Mouse (Mus musculus) brown adipose tissue, adult 24 weeks (tissue): Measurements from ENCODE around the gene Bmper. TPM values are rescaled to one million over a fixed set of nuclear protein-coding genes. Genes with fewer than 3 reads are reported as not detected.

ENCODE experiments used
- H3K27ac ChIP-seq: fragments of 200-500 bp; replicated peaks from 2 replicates; pipeline ENCODE4 v1.5.1; 2012; ENCODE audit warnings: low read depth, mild to moderate bottlenecking, low read length
- H3K4me1 ChIP-seq: fragments of 200-500 bp; 2 replicates; pipeline ENCODE4 v1.6.1; 2012; ENCODE audit warnings: low read length, mixed read lengths; ENCODE audit not compliant: control insufficient read depth, insufficient read depth, insufficient read length
- H3K4me3 ChIP-seq: fragments of 200-500 bp; 2 replicates; pipeline ENCODE4 v1.5.1; 2012; ENCODE audit warnings: low read depth, mild to moderate bottlenecking, low read length, moderate library complexity; ENCODE audit not compliant: insufficient read depth
- polyA plus RNA-seq: library from polyadenylated mRNA; stranded (reverse); fragments of >200 nt; gene quantifications from 2 replicates; pipeline ENCODE4 v1.2.4, GENCODE M21; 2012; ENCODE audit not compliant: missing spikeins, insufficient read depth, insufficient read length

Gene Bmper
- polyA plus RNA-seq, 1 experiment = 2.9 TPM

GRCm38 (mm10) chr9:23305681-23306080 lies 82.8 kb downstream of the Bmper start:
- H3K4me1 ChIP-seq = peaks cover 11% of the 10 kb centered on the region; the same call in 1 of the 2 replicates
- peak overlapping the region; percentile 35 for H3K27ac ChIP-seq
- no peak overlapping the region for H3K4me3 ChIP-seq

GRCm38 (mm10) chr9:23306226-23306625 lies 83.3 kb downstream of the Bmper start:
- H3K27ac ChIP-seq = peak overlapping the region; percentile 82
- peaks cover 14% of the 10 kb centered on the region for H3K4me1 ChIP-seq

GRCm38 (mm10) chr9:23307835-23308234 lies 85.0 kb downstream of the Bmper start:
- no peak overlapping the region for H3K4me3 ChIP-seq
- peaks cover 14% of the 10 kb centered on the region for H3K4me1 ChIP-seq
- H3K27ac ChIP-seq = no peak overlapping the region

More at GRCm38 (mm10) chr9:23306226-23306625, 83.3 kb downstream of the Bmper start:
- H3K4me3 ChIP-seq = no peak overlapping the region

- Histone ChIP-seq H3K4me3 (no peak overlapping the region), H3K4me1 (peaks cover 9% of the 10 kb centered on the region), H3K27ac (peak overlapping the region; percentile 14; the same call in 1 of the 2 replicates)
These were observed 88.1 kb downstream of the Bmper start for GRCm38 (mm10) chr9:23310953-23311352.

- peaks cover 3% of the 10 kb centered on the region for H3K4me1 ChIP-seq
- H3K4me3 ChIP-seq = no peak overlapping the region
- 0 out of 2 replicates have a peak overlapping the region, but pooled peaks have one; percentile 48 for H3K27ac ChIP-seq
These were observed 89.1 kb downstream of the Bmper start for GRCm38 (mm10) chr9:23311956-23312355.

GRCm38 (mm10) chr9:23312877-23313276 lies 90.0 kb downstream of the Bmper start:
- Histone ChIP-seq H3K4me3 (no peak overlapping the region), H3K4me1 (peaks cover 3% of the 10 kb centered on the region), H3K27ac (no peak overlapping the region)

GRCm38 (mm10) chr9:23315631-23316330 lies 92.9 kb downstream of the Bmper start:
- no peak overlapping the region for H3K27ac ChIP-seq
- peaks cover 3% of the 10 kb centered on the region; the same call in 1 of the 2 replicates for H3K4me1 ChIP-seq
- H3K4me3 ChIP-seq = no peak overlapping the region

GRCm38 (mm10) chr9:23327830-23328229 lies 105.0 kb downstream of the Bmper start:
- Histone ChIP-seq H3K4me1 (no peaks in the 10 kb centered on the region), H3K27ac (no peak overlapping the region), H3K4me3 (no peak overlapping the region)

GRCm38 (mm10) chr9:23333041-23333622 lies 110.3 kb downstream of the Bmper start:
- no peaks in the 10 kb centered on the region for H3K4me1 ChIP-seq
- H3K27ac ChIP-seq = no peak overlapping the region
- H3K4me3 ChIP-seq = no peak overlapping the region

- no peaks in the 10 kb centered on the region for H3K4me1 ChIP-seq
- no peak overlapping the region for H3K27ac ChIP-seq
- H3K4me3 ChIP-seq = no peak overlapping the region
These were observed 117.7 kb downstream of the Bmper start for GRCm38 (mm10) chr9:23340551-23340950.

GRCm38 (mm10) chr9:23341246-23341645 lies 118.4 kb downstream of the Bmper start:
- Histone ChIP-seq H3K27ac (no peak overlapping the region), H3K4me1 (no peaks in the 10 kb centered on the region), H3K4me3 (no peak overlapping the region)

- no peak overlapping the region for H3K4me3 ChIP-seq
- H3K4me1 ChIP-seq = no peaks in the 10 kb centered on the region
- H3K27ac ChIP-seq = no peak overlapping the region
These were observed 121.5 kb downstream of the Bmper start for GRCm38 (mm10) chr9:23344353-23344752.

- Histone ChIP-seq H3K27ac (no peak overlapping the region), H3K4me3 (no peak overlapping the region)
These were observed 122.4 kb downstream of the Bmper start for GRCm38 (mm10) chr9:23345093-23345844.

GRCm38 (mm10) chr9:23349603-23350002 lies 126.7 kb downstream of the Bmper start:
- no peak overlapping the region for H3K4me3 ChIP-seq
- no peak overlapping the region for H3K27ac ChIP-seq

More at GRCm38 (mm10) chr9:23345093-23345844, 122.4 kb downstream of the Bmper start:
- no peaks in the 10 kb centered on the region for H3K4me1 ChIP-seq

GRCm38 (mm10) chr9:23351400-23351799 lies 128.5 kb downstream of the Bmper start:
- Histone ChIP-seq H3K4me3 (no peak overlapping the region), H3K4me1 (no peaks in the 10 kb centered on the region), H3K27ac (no peak overlapping the region)

More at GRCm38 (mm10) chr9:23349603-23350002, 126.7 kb downstream of the Bmper start:
- no peaks in the 10 kb centered on the region for H3K4me1 ChIP-seq
